Mouse (Mus musculus): ENCODE measurements at regions not wholly inside any gene's neighbourhood (a gene's known extent, or its start where the extent isn't known, plus 50 kb on each side); places are given as distances from the start of the nearest gene placed in this dataset.

DNA sequence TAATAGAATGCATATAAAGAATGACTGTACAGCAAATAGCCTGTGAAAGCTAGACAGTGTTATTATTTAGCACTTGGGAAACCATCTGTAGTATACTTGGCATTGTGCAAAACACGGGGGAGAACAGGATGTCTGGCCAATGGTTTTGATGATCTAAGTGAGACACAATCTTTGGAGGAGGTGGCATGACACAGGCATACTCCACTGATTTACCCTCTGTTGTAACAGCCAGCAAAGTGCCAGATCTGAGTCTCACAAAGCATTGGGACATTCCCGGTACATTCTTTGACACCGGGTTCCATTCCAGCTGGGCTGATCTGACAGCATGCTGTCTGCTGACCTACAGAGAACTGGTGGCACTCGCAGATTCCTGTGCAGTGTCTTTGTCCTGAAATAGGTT, 341.0 kb downstream of the Phf14 start:
- TF ChIP-seq CTCF (IDR thresholded peaks at IDR 0.05; ENCODE audit: extremely low read depth, insufficient read depth, low read length) (no peak), POLR2A (IDR thresholded peaks at IDR 0.05; ENCODE audit: extremely low read depth, insufficient read depth, low read length) (no peak)
